Mouse (Mus musculus): ENCODE results near the gene Gfod1. TPM values are rescaled to one million over a fixed set of nuclear protein-coding genes. Genes with fewer than 3 reads are reported as not detected.

Gene Gfod1
- total RNA-seq, 2 experiments from 2014 or later = 89.0 to 108 TPM

- intact Hi-C loops (cut with DNase I) = loop anchor here (2.0 to 5.0 kb wide), 4 partner anchors 71 to 119 kb away; partner anchors contain the start of gene Nol7
- no peak for DNase-seq (ENCODE audit: low spot score in 2 of 2)
Observed at GRCm38 (mm10) chr13:43302239-43302638, 1.7 kb downstream of the Gfod1 start.

- intact Hi-C loops (cut with DNase I) = loop anchor here (5.0 kb wide), 2 partner anchors 96 to 99 kb away; partner anchors contain the start of gene Nol7
- no peak for DNase-seq (ENCODE audit: low spot score in 2 of 2)
Observed at GRCm38 (mm10) chr13:43300906-43301305, 3.1 kb downstream of the Gfod1 start.

GRCm38 (mm10) chr13:43300366-43300765 lies 3.6 kb downstream of the Gfod1 start:
- intact Hi-C loops (cut with DNase I) = loop anchor here (5.0 kb wide), 2 partner anchors 97 to 98 kb away; partner anchors contain the start of gene Nol7
- DNase-seq (ENCODE audit: low spot score in 2 of 2) = no peak

GRCm38 (mm10) chr13:43299171-43299570 lies 4.8 kb downstream of the Gfod1 start:
- DNase-seq (ENCODE audit: low spot score in 2 of 2) = no peak
- intact Hi-C loops (cut with DNase I) = loop anchor here (2.0 kb wide), 1 partner anchor 36 kb away; no protein-coding TSS in a partner anchor

- intact Hi-C loops (cut with DNase I) = no loop called here
- no peak for DNase-seq (ENCODE audit: low spot score in 2 of 2)
Observed at GRCm38 (mm10) chr13:43297526-43297925, 6.4 kb downstream of the Gfod1 start.

- intact Hi-C loops (cut with DNase I) = no loop called here
- DNase-seq (ENCODE audit: low spot score in 2 of 2) = no peak
Observed at GRCm38 (mm10) chr13:43296140-43296805, 7.7 kb downstream of the Gfod1 start.

- intact Hi-C loops (cut with DNase I) = no loop called here
Observed at GRCm38 (mm10) chr13:43295684-43296083, 8.3 kb downstream of the Gfod1 start.

GRCm38 (mm10) chr13:43294957-43295590 lies 8.9 kb downstream of the Gfod1 start:
- intact Hi-C loops (cut with DNase I) = no loop called here
- DNase-seq (ENCODE audit: low spot score in 2 of 2) = no peak

More at GRCm38 (mm10) chr13:43295684-43296083, 8.3 kb downstream of the Gfod1 start:
- no peak for DNase-seq (ENCODE audit: low spot score in 2 of 2)

GRCm38 (mm10) chr13:43292892-43293291 lies 11.1 kb downstream of the Gfod1 start:
- intact Hi-C loops (cut with DNase I) = no loop called here
- no peak for DNase-seq (ENCODE audit: low spot score in 2 of 2)

- no peak for DNase-seq (ENCODE audit: low spot score in 2 of 2)
- intact Hi-C loops (cut with DNase I) = no loop called here
Observed at GRCm38 (mm10) chr13:43289076-43289475, 14.9 kb downstream of the Gfod1 start.

GRCm38 (mm10) chr13:43288444-43288843 lies 15.5 kb downstream of the Gfod1 start:
- intact Hi-C loops (cut with DNase I) = no loop called here
- DNase-seq (ENCODE audit: low spot score in 2 of 2) = no peak

GRCm38 (mm10) chr13:43288026-43288425 lies 15.9 kb downstream of the Gfod1 start:
- intact Hi-C loops (cut with DNase I) = no loop called here
- DNase-seq (ENCODE audit: low spot score in 2 of 2) = no peak

GRCm38 (mm10) chr13:43286836-43287235 lies 17.1 kb downstream of the Gfod1 start:
- DNase-seq (ENCODE audit: low spot score in 2 of 2) = no peak
- intact Hi-C loops (cut with DNase I) = no loop called here

GRCm38 (mm10) chr13:43284711-43285151 lies 19.2 kb downstream of the Gfod1 start:
- intact Hi-C loops (cut with DNase I) = no loop called here
- DNase-seq (ENCODE audit: low spot score in 2 of 2) = no peak

- no peak for DNase-seq (ENCODE audit: low spot score in 2 of 2)
- intact Hi-C loops (cut with DNase I) = no loop called here
Observed at GRCm38 (mm10) chr13:43273906-43274305, 30.1 kb downstream of the Gfod1 start.

GRCm38 (mm10) chr13:43272303-43273135 lies 31.5 kb downstream of the Gfod1 start:
- DNase-seq (ENCODE audit: low spot score in 2 of 2) = peak in 1 of 2 experiments; percentile 48

GRCm38 (mm10) chr13:43271481-43271880 lies 32.5 kb downstream of the Gfod1 start:
- intact Hi-C loops (cut with DNase I) = no loop called here
- peak in 1 of 2 experiments; percentile 23 for DNase-seq (ENCODE audit: low spot score in 2 of 2)

More at GRCm38 (mm10) chr13:43272303-43273135, 31.5 kb downstream of the Gfod1 start:
- intact Hi-C loops (cut with DNase I) = no loop called here

GRCm38 (mm10) chr13:43270220-43270597 lies 33.8 kb downstream of the Gfod1 start:
- intact Hi-C loops (cut with DNase I) = no loop called here
- no peak for DNase-seq (ENCODE audit: low spot score in 2 of 2)

- no peak for DNase-seq (ENCODE audit: low spot score in 2 of 2)
- intact Hi-C loops (cut with DNase I) = no loop called here
Observed at GRCm38 (mm10) chr13:43269460-43270219, 34.3 kb downstream of the Gfod1 start.

Measured in left cerebral cortex, postnatal 36 days (tissue).